In the genomic region with DNA sequence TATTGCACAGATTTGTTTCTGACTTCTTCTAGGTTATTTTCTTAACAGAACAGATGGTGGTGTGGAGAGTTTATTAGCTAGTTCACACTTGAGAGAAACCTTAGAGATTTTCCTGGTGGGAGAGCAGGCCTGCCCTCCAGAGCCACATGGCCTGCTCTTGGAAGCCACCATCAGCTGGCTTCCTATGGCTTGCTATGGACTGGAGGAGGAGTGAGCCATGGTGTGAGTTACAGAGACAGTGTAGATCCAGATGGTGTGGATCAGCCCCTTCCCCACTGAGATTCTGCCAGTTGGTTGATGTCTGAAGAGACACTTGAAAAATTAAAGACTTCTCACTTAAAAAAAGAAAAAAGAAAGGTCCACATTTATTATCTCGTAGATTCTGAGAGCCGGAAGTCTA, we compare ENCODE assay signal across 32 mouse cellular contexts.
"Had no signal": no experiment of that assay in that cellular context is flagged by ENCODE, and none has a peak within 500 bp of the region (broad histone marks: within the 10 kb centered on the region; RNA-seq: fewer than 3 reads in every experiment).

No protein-coding gene starts in this region.

- H3K4me3 ChIP-seq: limb, embryonic 10.5 days; limb, embryonic 12.5 days; limb, embryonic 13.5 days; limb, embryonic 15.5 days; liver, embryonic 12.5 days; liver, embryonic 13.5 days; liver, embryonic 15.5 days; lung, embryonic 15.5 days; megakaryocyte, embryonic 14.5 days; midbrain, embryonic 10.5 days; midbrain, embryonic 12.5 days; midbrain, embryonic 13.5 days; midbrain, embryonic 15.5 days; myocyte; neural tube, embryonic 12.5 days had no signal

- H3K9ac ChIP-seq: limb, embryonic 12.5 days; limb, embryonic 13.5 days; limb, embryonic 15.5 days; liver, embryonic 12.5 days; liver, embryonic 13.5 days; liver, embryonic 14.5 days; liver, embryonic 15.5 days; liver, postnatal 0 days; lung, embryonic 14.5 days; lung, embryonic 15.5 days; midbrain, embryonic 12.5 days; midbrain, embryonic 13.5 days; midbrain, embryonic 15.5 days; neural tube, embryonic 12.5 days had no signal

- H3K36me3 ChIP-seq: liver, embryonic 12.5 days; liver, embryonic 15.5 days; midbrain, embryonic 12.5 days; midbrain, embryonic 13.5 days; midbrain, embryonic 15.5 days had no signal

- H3K4me2 ChIP-seq: limb, embryonic 12.5 days; limb, embryonic 13.5 days; limb, embryonic 15.5 days; liver, embryonic 11.5 days; liver, embryonic 12.5 days; liver, embryonic 13.5 days; liver, embryonic 15.5 days; lung, embryonic 14.5 days; lung, embryonic 15.5 days; midbrain, embryonic 11.5 days; midbrain, embryonic 12.5 days; midbrain, embryonic 13.5 days; midbrain, embryonic 15.5 days; neural tube, embryonic 12.5 days had no signal

- DNase-seq: left cerebral cortex, postnatal 4 days; liver; liver, embryonic 13.5 days; liver, postnatal 0 days; lung, adult 18-20 months; lung, adult 2 months; lung, embryonic 14.5 days; lung, postnatal 10 days; lung, postnatal 14 days; lung, postnatal 36 days; lung, postnatal 4 days; midbrain, embryonic 14.5 days had no signal

- H3K27me3 ChIP-seq: limb, embryonic 12.5 days; limb, embryonic 13.5 days; limb, embryonic 15.5 days; liver, embryonic 12.5 days; liver, embryonic 13.5 days; liver, embryonic 15.5 days; lung, embryonic 15.5 days; megakaryocyte, embryonic 14.5 days; midbrain, embryonic 12.5 days; midbrain, embryonic 13.5 days; midbrain, embryonic 15.5 days; neural tube, embryonic 12.5 days had no signal

- H3K9me3 ChIP-seq: limb, embryonic 10.5 days; limb, embryonic 12.5 days; limb, embryonic 13.5 days; limb, embryonic 15.5 days; liver, embryonic 12.5 days; liver, embryonic 13.5 days; liver, embryonic 15.5 days; lung, embryonic 15.5 days; megakaryocyte, embryonic 14.5 days; midbrain, embryonic 10.5 days; midbrain, embryonic 12.5 days; midbrain, embryonic 13.5 days; midbrain, embryonic 15.5 days; neural tube, embryonic 12.5 days had no signal

- H3K27ac ChIP-seq: limb, embryonic 10.5 days; limb, embryonic 12.5 days; limb, embryonic 13.5 days; limb, embryonic 15.5 days; liver, embryonic 12.5 days; liver, embryonic 13.5 days; liver, embryonic 14.5 days; liver, embryonic 15.5 days; lung, embryonic 15.5 days; macrophage; midbrain, embryonic 10.5 days; midbrain, embryonic 12.5 days; midbrain, embryonic 13.5 days; midbrain, embryonic 15.5 days; neural tube, embryonic 12.5 days had no signal

- ATAC-seq: liver, embryonic 12.5 days; liver, postnatal 0 days; lung, postnatal 0 days; midbrain, embryonic 13.5 days; midbrain, embryonic 15.5 days; midbrain, embryonic 16.5 days had no signal

- H3K4me1 ChIP-seq: limb, embryonic 12.5 days; limb, embryonic 13.5 days; limb, embryonic 15.5 days; liver, embryonic 12.5 days; liver, embryonic 13.5 days; liver, embryonic 15.5 days; neural tube, embryonic 12.5 days had no signal
